Mouse (Mus musculus) stomach, embryonic 15.5 days (tissue): ENCODE measurements around the gene Aoc1. TPM values are rescaled to one million over a fixed set of nuclear protein-coding genes. Genes with fewer than 3 reads are reported as not detected.

Experiments used
- ATAC-seq: fragments of 200-750 bp; cut with Nextera tagmentation; 2 replicates; pipeline ENCODE4 v1.8.0; 2017; ENCODE audit warnings: low read depth, moderate number of reproducible peaks, moderate TSS enrichment; ENCODE audit not compliant: insufficient read depth, low FRiP score
- H3K27ac ChIP-seq: fragments of 300-500 bp; sonication (generic); 2 replicates; pipeline ENCODE4 v1.5.1; 2015; ENCODE audit warnings: mild to moderate bottlenecking, inconsistent platforms
- H3K27me3 ChIP-seq: fragments of 300-500 bp; sonication (generic); replicated peaks from 2 replicates; pipeline ENCODE4 v1.6.1; 2015; ENCODE audit warnings: inconsistent platforms
- H3K36me3 ChIP-seq: fragments of 300-500 bp; sonication (generic); 2 replicates; pipeline ENCODE4 v1.6.1; 2015; ENCODE audit warnings: inconsistent platforms
- H3K4me1 ChIP-seq: fragments of 300-500 bp; sonication (generic); 2 replicates; pipeline ENCODE4 v1.6.1; 2015; ENCODE audit warnings: inconsistent platforms
- H3K4me2 ChIP-seq: fragments of 300-500 bp; sonication (generic); 2 replicates; pipeline ENCODE4 v1.6.1; 2015; ENCODE audit warnings: mild to moderate bottlenecking, inconsistent platforms
- H3K4me3 ChIP-seq: fragments of 300-500 bp; sonication (generic); replicated peaks from 2 replicates; pipeline ENCODE4 v1.5.1; 2015; ENCODE audit warnings: inconsistent platforms
- H3K9ac ChIP-seq: fragments of 300-500 bp; sonication (generic); 2 replicates; pipeline ENCODE4 v1.6.1; 2015; ENCODE audit warnings: inconsistent platforms
- H3K9me3 ChIP-seq: fragments of 300-500 bp; sonication (generic); 2 replicates; pipeline ENCODE4 v1.6.1; 2016; ENCODE audit warnings: inconsistent platforms
- WGBS: fragments of 180-500 bp; shearing (Covaris S2); methylation state at CpG from one replicate; pipeline ENCODE4 v1.1.7; 2015; 5-methylcytosine and 5-hydroxymethylcytosine counted together
- polyA plus RNA-seq: library from polyadenylated mRNA; unstranded; fragments of >200 nt; fragmentation: Nextera tagmentation; extraction: Ambion mirVana; gene quantifications from 2 replicates; pipeline ENCODE4 v1.2.1, GENCODE M21; 2015

Gene Aoc1
- polyA plus RNA-seq, 1 experiment from 2014 or later, result 2.3 TPM

DNA sequence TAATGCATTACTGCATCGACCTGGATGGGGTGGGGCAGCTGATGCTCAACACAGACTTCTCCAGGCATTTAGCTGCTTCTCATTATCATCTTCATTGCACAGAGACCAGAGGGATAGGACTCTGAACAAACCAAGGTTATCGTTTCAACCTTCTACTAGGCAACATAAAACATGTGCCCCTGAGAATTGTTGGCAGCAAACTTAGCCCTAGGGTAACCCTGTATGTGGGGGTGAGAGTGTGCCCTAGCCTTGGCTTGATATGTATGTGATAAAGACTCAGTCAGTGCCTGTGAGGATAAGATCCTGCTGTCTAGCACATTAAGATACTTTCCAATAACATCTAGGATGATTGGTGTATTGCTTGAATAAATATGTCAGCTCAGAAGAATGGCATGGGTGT is 76.9 kb downstream of the Aoc1 start:
- no peaks in the 10 kb centered on the region for H3K4me1 ChIP-seq
- no peak overlapping the region for H3K4me3 ChIP-seq
- H3K4me2 ChIP-seq, result no peak overlapping the region
- H3K27me3 ChIP-seq, result no peaks in the 10 kb centered on the region
- no peak overlapping the region for H3K27ac ChIP-seq
- ATAC-seq, result no peak
- WGBS, result 73% methylated on average over 2 of the region's 2 CpGs
- H3K36me3 ChIP-seq, result no peaks in the 10 kb centered on the region
- no peak overlapping the region for H3K9ac ChIP-seq
- no peaks in the 10 kb centered on the region for H3K9me3 ChIP-seq

DNA sequence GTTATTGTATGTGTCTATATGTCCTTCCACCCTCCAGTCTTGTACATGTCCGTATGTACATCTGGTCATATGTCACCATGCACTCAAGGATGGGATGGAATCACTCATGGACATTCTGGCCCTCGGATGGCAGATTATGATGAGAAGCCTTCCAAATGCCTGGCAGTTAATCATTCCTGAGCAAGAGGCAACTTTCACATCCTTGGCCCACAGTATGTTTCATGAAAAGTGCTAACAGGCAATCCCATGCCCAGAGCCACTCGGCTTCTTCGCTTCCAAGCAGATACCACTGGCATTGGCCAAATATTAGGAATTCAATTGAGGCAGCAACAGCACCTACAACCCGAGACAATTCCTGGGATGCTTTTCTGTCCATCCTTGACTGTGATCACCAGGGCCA is 78.0 kb downstream of the Aoc1 start:
- Histone ChIP-seq H3K4me3 (no peak overlapping the region), H3K9me3 (no peaks in the 10 kb centered on the region), H3K36me3 (no peaks in the 10 kb centered on the region), H3K4me2 (no peak overlapping the region), H3K27me3 (no peaks in the 10 kb centered on the region), H3K9ac (no peak overlapping the region), H3K4me1 (no peaks in the 10 kb centered on the region), H3K27ac (no peak overlapping the region)
- 84% methylated on average over 5 of the region's 5 CpGs for WGBS
- ATAC-seq, result no peak

DNA sequence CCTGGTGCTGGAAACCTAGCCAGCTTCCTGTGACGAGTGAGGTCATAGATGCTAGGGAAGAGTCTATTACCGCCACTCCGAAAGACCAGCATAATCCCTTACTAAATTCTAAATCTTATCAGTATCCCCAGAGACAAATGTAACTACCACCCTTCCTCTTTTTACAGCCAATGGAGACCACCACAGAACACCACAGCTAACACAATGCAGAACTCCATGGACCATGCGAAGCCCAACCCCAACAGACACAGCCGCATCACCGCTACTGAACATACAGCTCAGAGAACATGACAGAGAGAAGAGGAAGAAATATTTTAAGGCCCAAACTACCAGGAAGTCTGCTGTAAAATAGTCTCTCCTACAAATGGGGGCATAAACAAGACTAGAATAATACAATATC is 78.9 kb downstream of the Aoc1 start:
- no peaks in the 10 kb centered on the region for H3K9me3 ChIP-seq
- no peak overlapping the region for H3K9ac ChIP-seq
- no peak for ATAC-seq
- H3K4me2 ChIP-seq, result no peak overlapping the region
- no peaks in the 10 kb centered on the region for H3K4me1 ChIP-seq
- H3K36me3 ChIP-seq, result no peaks in the 10 kb centered on the region
- no peak overlapping the region for H3K4me3 ChIP-seq
- no peaks in the 10 kb centered on the region for H3K27me3 ChIP-seq
- WGBS, result 81% methylated on average over 6 of the region's 6 CpGs
- H3K27ac ChIP-seq, result no peak overlapping the region

DNA sequence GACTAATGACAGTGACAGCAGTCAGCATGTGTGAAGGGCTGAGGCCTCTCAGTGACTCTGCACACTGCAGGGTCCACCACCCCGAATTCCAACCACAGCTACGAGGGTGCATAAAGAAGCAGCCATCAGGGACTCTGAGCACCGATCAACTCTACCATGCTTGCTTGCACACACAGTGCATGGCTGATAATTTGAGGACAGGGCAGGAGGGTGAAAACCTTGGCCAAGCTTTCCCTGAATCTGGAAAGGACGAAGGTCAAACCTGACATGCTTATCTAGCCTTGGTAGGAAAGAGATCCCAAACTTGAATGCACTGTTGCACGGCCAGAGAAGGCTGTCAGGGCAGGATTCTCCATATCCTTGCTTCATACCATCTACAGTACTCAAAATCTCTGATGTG is 80.5 kb downstream of the Aoc1 start:
- H3K9me3 ChIP-seq, result no peaks in the 10 kb centered on the region
- WGBS, result 86% methylated on average over 5 of the region's 5 CpGs
- no peak overlapping the region for H3K4me2 ChIP-seq
- H3K27ac ChIP-seq, result no peak overlapping the region
- no peak overlapping the region for H3K9ac ChIP-seq
- H3K27me3 ChIP-seq, result no peaks in the 10 kb centered on the region
- H3K4me3 ChIP-seq, result no peak overlapping the region
- no peaks in the 10 kb centered on the region for H3K4me1 ChIP-seq
- ATAC-seq, result no peak
- no peaks in the 10 kb centered on the region for H3K36me3 ChIP-seq

DNA sequence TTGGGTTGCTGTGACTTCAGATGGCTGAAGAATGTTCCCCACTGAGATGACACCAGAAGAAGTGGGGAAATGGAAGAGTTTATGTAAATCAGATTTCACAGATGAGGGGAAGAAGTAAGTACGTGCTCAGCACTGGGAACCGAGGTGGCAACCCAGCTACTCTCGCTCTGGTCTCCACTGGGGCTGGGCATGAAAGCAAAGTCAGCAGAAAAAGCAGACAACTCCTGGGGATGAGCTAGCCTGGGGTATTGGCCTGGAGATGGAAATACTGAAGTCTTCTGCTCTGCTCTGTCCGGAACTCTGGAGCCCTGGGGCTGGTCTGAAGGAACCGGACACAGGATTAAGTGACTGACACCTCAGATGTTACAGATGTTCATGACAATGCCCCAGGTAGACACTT is 81.5 kb downstream of the Aoc1 start:
- no peak overlapping the region for H3K4me3 ChIP-seq
- H3K9me3 ChIP-seq, result no peaks in the 10 kb centered on the region
- H3K36me3 ChIP-seq, result no peaks in the 10 kb centered on the region
- H3K9ac ChIP-seq, result no peak overlapping the region
- H3K4me2 ChIP-seq, result no peak overlapping the region
- no peaks in the 10 kb centered on the region for H3K27me3 ChIP-seq
- ATAC-seq, result no peak
- H3K4me1 ChIP-seq, result no peaks in the 10 kb centered on the region
- 83% methylated on average over 5 of the region's 5 CpGs for WGBS
- H3K27ac ChIP-seq, result no peak overlapping the region

DNA sequence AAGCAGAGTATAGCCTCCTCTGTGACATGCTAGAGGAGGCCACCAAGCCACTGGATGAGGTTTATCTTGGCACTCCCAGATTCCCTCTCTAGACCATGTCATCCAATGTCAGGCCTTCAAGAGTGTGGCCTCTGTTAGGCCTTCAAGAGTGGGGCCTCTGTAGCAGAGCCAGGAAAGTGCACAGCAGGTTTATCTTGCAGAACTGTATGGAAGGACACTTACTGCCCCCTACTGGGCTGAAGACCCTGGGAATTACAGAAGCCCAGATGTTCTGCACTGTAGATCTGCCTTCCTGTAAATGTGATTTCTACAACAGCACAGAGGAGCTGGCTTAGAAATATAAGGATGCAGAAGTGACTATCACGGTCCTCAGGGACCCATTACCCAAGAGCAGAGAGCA is 82.2 kb downstream of the Aoc1 start:
- 31% methylated on average over 1 of the region's 1 CpGs for WGBS
- no peaks in the 10 kb centered on the region for H3K9me3 ChIP-seq
- no peak for ATAC-seq

DNA sequence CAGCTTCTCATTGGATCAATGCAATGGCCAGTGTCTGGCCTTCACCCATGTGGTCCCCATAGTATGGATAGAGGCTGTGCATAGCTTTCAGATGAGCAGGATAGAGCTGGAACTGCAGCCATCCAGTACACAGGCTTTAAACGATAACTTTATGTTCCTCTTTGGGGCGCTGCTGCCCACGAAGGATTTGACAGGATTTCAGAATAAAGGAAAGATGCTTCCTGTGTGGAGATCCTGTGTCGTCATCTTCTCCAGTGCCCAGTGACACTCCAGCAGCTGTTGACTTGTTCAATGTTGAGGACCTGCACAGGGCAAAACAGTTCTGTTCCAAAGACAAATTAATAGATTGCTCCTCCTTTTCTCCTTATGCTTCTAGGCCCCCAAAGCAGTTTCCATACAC is 84.1 kb downstream of the Aoc1 start:
- no peaks in the 10 kb centered on the region for H3K4me1 ChIP-seq
- H3K9me3 ChIP-seq, result no peaks in the 10 kb centered on the region
- no peaks in the 10 kb centered on the region for H3K36me3 ChIP-seq
- no peak overlapping the region for H3K9ac ChIP-seq
- WGBS, result 81% methylated on average over 4 of the region's 4 CpGs
- ATAC-seq, result no peak
- no peak overlapping the region for H3K27ac ChIP-seq
- H3K4me3 ChIP-seq, result no peak overlapping the region
- H3K27me3 ChIP-seq, result no peaks in the 10 kb centered on the region
- no peak overlapping the region for H3K4me2 ChIP-seq

More for the DNA sequence above, 82.2 kb downstream of the Aoc1 start:
- H3K4me3 ChIP-seq, result no peak overlapping the region
- no peak overlapping the region for H3K9ac ChIP-seq
- no peaks in the 10 kb centered on the region for H3K36me3 ChIP-seq
- no peak overlapping the region for H3K4me2 ChIP-seq
- H3K4me1 ChIP-seq, result no peaks in the 10 kb centered on the region
- no peak overlapping the region for H3K27ac ChIP-seq
- H3K27me3 ChIP-seq, result no peaks in the 10 kb centered on the region

DNA sequence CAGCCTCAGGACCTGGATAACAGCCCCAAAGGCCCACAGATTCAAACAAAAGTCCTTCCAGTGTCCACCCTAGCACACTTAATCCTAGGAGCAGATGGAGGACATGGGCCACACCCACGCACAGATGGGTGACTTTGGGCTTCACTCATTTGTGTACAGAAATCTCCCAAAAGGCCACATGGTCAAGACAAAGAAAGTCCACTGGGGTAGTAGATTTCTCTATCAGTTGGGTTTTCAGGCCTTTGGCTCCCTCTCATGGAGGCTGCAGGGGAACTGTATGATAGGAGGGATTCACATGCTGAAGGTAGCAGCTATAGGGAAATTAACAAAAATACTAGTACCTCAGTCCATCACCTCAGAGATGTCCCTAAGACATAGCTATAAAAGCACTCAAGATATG is 85.4 kb downstream of the Aoc1 start:
- H3K9ac ChIP-seq, result no peak overlapping the region
- no peak overlapping the region for H3K4me3 ChIP-seq
- WGBS, result 42% methylated on average over 1 of the region's 1 CpGs
- H3K27me3 ChIP-seq, result no peaks in the 10 kb centered on the region
- no peaks in the 10 kb centered on the region for H3K9me3 ChIP-seq
- H3K36me3 ChIP-seq, result no peaks in the 10 kb centered on the region
- H3K4me2 ChIP-seq, result no peak overlapping the region
- no peak for ATAC-seq
- no peak overlapping the region for H3K27ac ChIP-seq
- no peaks in the 10 kb centered on the region for H3K4me1 ChIP-seq

Other genes with a start within 250 kb of the Aoc1 start
- gene AI854703, start 246.1 kb upstream of the Aoc1 start, polyA plus RNA-seq, result 0.92 and 1.1 TPM in 2 replicates
- 1.5 and 1.6 TPM in 2 replicates for gene Gimap8, start 225.7 kb upstream of the Aoc1 start, polyA plus RNA-seq
- 10.7 and 12.6 TPM in 2 replicates for gene Gimap9, start 196.8 kb upstream of the Aoc1 start, polyA plus RNA-seq
- 20.1 and 22.0 TPM in 2 replicates for gene Gimap4, start 188.3 kb upstream of the Aoc1 start, polyA plus RNA-seq
- 21.1 and 22.3 TPM in 2 replicates for gene Gimap6, start 164.7 kb upstream of the Aoc1 start, polyA plus RNA-seq
- 3.3 and 3.4 TPM in 2 replicates for gene Gm28053, start 154.3 kb upstream of the Aoc1 start, polyA plus RNA-seq
- 0.23 TPM in 1 of 2 replicates, not detected in the other for gene Gimap7, start 154.3 kb upstream of the Aoc1 start, polyA plus RNA-seq
- 21.8 and 22.2 TPM in 2 replicates for gene Gimap1, start 133.8 kb upstream of the Aoc1 start, polyA plus RNA-seq
- gene Gimap5, start 126.7 kb upstream of the Aoc1 start, polyA plus RNA-seq, result 7.5 and 9.2 TPM in 2 replicates
- 0.06 and 0.18 TPM in 2 replicates for gene Gimap3, start 102.0 kb upstream of the Aoc1 start, polyA plus RNA-seq
- gene Tmem176a, start 32.0 kb upstream of the Aoc1 start, polyA plus RNA-seq, result 140 and 144 TPM in 2 replicates
- 314 and 315 TPM in 2 replicates for gene Tmem176b, start 31.4 kb upstream of the Aoc1 start, polyA plus RNA-seq
- not detected in 2 replicates for gene 1600015I10Rik, start 57.0 kb downstream of the Aoc1 start, polyA plus RNA-seq
- not detected in 2 replicates for gene Doxl2, start 102.1 kb downstream of the Aoc1 start, polyA plus RNA-seq
- not detected in 2 replicates for gene Svs1, start 114.0 kb downstream of the Aoc1 start, polyA plus RNA-seq
- 0.26 and 0.34 TPM in 2 replicates for gene Gpnmb, start 163.7 kb downstream of the Aoc1 start, polyA plus RNA-seq
- gene Malsu1, start 200.9 kb downstream of the Aoc1 start, polyA plus RNA-seq, result 69.0 and 76.9 TPM in 2 replicates